Mouse (Mus musculus) forebrain, embryonic 11.5 days (tissue): ENCODE data around the gene Gfra4. TPM values are rescaled to one million over a fixed set of nuclear protein-coding genes. Genes with fewer than 3 reads are reported as not detected.
A peak's percentile ranks its signal among the peaks of the same experiment; 100 is the strongest.

ENCODE experiments used
- ATAC-seq: fragments of 200-750 bp; cut with Nextera tagmentation; replicated peaks from 2 replicates; pipeline ENCODE4 v1.8.0; 2017; ENCODE audit warnings: moderate TSS enrichment; ENCODE audit not compliant: low FRiP score
- DNase-seq: peaks from one replicate; pipeline ENCODE4 v3.0.0-alpha.2; 2017; ENCODE audit warnings: low spot score
- H3K27ac ChIP-seq: fragments of 300-500 bp; sonication (generic); 2 replicates; pipeline ENCODE4 v1.5.1; 2014; ENCODE audit warnings: low read depth, low read length
- H3K27me3 ChIP-seq: fragments of 300-500 bp; sonication (generic); 2 replicates; pipeline ENCODE4 v1.6.1; 2014; ENCODE audit warnings: mild to moderate bottlenecking, low read length, mixed read lengths; ENCODE audit not compliant: control insufficient read depth, insufficient read depth
- H3K36me3 ChIP-seq: fragments of 300-500 bp; sonication (generic); 2 replicates; pipeline ENCODE4 v1.6.1; 2014; ENCODE audit warnings: mild to moderate bottlenecking, low read length, moderate library complexity, mixed read lengths; ENCODE audit not compliant: control insufficient read depth, insufficient read depth
- H3K4me1 ChIP-seq: fragments of 300-500 bp; sonication (generic); replicated peaks from 2 replicates; pipeline ENCODE4 v1.6.1; 2014; ENCODE audit warnings: low read length, mixed read lengths; ENCODE audit not compliant: control insufficient read depth, insufficient read depth
- H3K4me2 ChIP-seq: fragments of 300-500 bp; sonication (generic); 2 replicates; pipeline ENCODE4 v1.6.1; 2014; ENCODE audit warnings: low read depth, mild to moderate bottlenecking, low read length, moderate library complexity, mixed read lengths; ENCODE audit not compliant: severe bottlenecking
- H3K4me3 ChIP-seq: fragments of 300-500 bp; sonication (generic); 2 replicates; pipeline ENCODE4 v1.5.1; 2014; ENCODE audit warnings: low read depth, low read length
- H3K9ac ChIP-seq: fragments of 300-500 bp; sonication (generic); 2 replicates; pipeline ENCODE4 v1.6.1; 2014; ENCODE audit warnings: low read length
- H3K9me3 ChIP-seq: fragments of 300-500 bp; sonication (generic); 2 replicates; pipeline ENCODE4 v1.6.1; 2016; ENCODE audit warnings: low read length, mixed read lengths; ENCODE audit not compliant: control insufficient read depth
- WGBS: fragments of 180-500 bp; shearing (Covaris S2); extraction: QIAGEN DNeasy Blood & Tissue Kit; methylation state at CpG from one replicate; pipeline ENCODE4 v1.1.7; 2014; 5-methylcytosine and 5-hydroxymethylcytosine counted together
- polyA plus RNA-seq: library from polyadenylated mRNA; unstranded; fragments of >200 nt; fragmentation: Nextera tagmentation; extraction: Ambion mirVana; gene quantifications from 2 replicates; pipeline ENCODE4 v1.2.1, GENCODE M21; 2014

Gene Gfra4
- polyA plus RNA-seq, 1 experiment from 2014 or later = 4.0 TPM

DNA sequence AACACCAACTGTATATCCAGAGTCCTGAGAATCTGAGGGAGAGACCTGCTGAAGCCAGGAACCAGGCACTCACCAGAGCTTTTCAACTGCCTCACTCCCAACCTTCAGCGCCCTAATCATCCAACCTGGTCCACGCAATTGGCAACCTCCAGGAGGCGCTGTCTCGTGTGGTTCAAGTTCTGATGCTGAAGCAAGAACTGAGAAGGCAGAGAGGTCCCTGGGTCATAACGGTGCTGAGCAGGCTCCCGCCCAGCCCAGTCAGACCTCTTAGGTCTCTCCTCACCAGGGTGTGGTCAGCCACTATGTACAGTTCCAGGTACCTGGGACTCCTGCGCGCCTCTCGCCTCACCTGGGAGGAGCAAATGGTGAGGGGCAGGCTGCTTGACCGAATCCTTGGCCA lies 12.7 kb upstream of the Gfra4 start:
- H3K4me3 ChIP-seq = no peak overlapping the region
- no peaks in the 10 kb centered on the region for H3K9me3 ChIP-seq
- peak overlapping the region; percentile 18; the same call in 1 of the 2 replicates for H3K4me2 ChIP-seq
- no peak overlapping the region for H3K27ac ChIP-seq
- peaks cover 12% of the 10 kb centered on the region; the same call in 1 of the 2 replicates for H3K4me1 ChIP-seq
- ATAC-seq = peak; percentile 40; the same call in 1 of the 2 replicates
- DNase-seq = peak; percentile 85
- peaks cover 41% of the 10 kb centered on the region for H3K27me3 ChIP-seq
- WGBS = 5% methylated on average over 10 of the region's 10 CpGs
- no peaks in the 10 kb centered on the region for H3K36me3 ChIP-seq
- H3K9ac ChIP-seq = no peak overlapping the region

DNA sequence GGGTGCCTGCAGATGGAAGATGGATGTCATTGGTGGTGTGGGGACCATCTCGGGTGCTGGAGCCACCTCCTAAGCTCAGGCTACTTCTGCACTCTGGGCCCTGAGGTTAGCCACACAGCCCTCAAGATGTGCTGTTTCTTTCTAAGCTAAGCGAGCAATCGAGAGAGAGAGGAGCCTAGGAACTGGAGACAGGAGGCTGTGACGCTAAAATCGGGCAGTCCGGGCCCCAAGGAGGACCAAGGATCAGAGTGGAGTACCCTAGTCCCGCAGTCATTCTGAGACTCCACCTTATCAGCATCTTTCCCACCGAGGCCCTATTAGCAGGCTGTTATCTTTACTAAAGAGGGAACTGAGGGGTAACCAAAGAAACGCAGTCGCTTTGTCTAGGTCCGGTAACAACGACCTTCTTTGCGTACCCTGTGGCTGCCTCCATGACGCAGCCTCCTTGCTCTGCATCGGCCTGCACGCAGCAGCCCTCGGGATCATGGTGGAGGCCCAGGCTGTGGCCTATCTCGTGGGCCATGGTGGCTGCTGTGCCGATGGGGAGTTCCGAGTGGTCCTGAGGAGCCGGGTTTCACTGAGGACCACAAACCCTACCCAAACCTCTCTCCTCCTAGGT lies 11.9 kb upstream of the Gfra4 start:
- Histone ChIP-seq H3K27ac (no peak overlapping the region), H3K4me3 (peak overlapping the region; percentile 19; the same call in 1 of the 2 replicates), H3K9ac (no peak overlapping the region), H3K4me2 (peak overlapping the region; percentile 44), H3K27me3 (peaks cover 41% of the 10 kb centered on the region), H3K4me1 (peaks cover 12% of the 10 kb centered on the region; the same call in 1 of the 2 replicates), H3K36me3 (no peaks in the 10 kb centered on the region), H3K9me3 (no peaks in the 10 kb centered on the region)
- under 1% methylated on average over 21 of the region's 21 CpGs for WGBS
- DNase-seq (peak; percentile 56), ATAC-seq (no peak)

DNA sequence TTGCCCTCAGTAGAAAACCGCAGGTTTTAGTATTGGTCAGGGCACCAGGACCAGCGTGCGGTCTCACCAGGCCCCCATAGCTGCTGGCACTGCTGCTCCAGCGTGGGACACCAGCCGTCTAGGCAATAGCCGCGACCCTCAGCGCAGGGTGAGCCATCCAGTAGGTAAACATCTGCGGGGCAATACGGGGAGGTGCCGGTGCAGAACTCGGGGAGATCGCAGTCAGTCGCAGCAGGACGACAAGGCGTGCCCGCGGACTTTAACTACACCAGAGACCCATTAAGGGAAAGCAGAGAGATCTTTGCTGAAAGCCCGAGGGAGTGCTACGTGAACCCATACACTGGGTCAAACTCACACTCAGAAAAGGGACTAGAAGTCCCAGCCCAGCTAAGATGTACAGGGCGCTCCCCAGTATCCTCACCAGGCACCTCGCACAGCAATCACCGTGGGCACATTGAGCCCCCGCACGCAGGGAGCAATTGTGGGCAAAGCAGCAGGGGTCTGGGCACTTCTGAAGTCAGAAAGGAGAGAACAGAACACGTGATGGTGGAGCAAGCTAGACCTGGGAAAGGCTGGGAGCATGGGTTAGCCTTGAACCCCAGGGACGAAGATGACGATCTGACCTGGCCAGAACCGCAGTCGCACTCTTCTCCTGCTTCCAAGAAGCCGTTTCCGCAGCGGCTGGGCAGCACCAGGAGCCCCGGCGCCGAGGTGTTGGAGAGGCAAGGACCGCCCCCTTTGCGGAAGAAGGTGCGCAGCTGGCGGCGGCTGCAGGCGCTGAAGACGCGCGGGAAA lies 11.2 kb upstream of the Gfra4 start:
- DNase-seq (peak; percentile 64), ATAC-seq (no peak)
- Histone ChIP-seq H3K9me3 (no peaks in the 10 kb centered on the region), H3K4me2 (peak overlapping the region; percentile 44), H3K27ac (no peak overlapping the region), H3K36me3 (no peaks in the 10 kb centered on the region), H3K9ac (no peak overlapping the region), H3K4me1 (peaks cover 12% of the 10 kb centered on the region; the same call in 1 of the 2 replicates), H3K4me3 (peak overlapping the region; percentile 19; the same call in 1 of the 2 replicates), H3K27me3 (peaks cover 41% of the 10 kb centered on the region)
- 1% methylated on average over 45 of the region's 45 CpGs for WGBS

DNA sequence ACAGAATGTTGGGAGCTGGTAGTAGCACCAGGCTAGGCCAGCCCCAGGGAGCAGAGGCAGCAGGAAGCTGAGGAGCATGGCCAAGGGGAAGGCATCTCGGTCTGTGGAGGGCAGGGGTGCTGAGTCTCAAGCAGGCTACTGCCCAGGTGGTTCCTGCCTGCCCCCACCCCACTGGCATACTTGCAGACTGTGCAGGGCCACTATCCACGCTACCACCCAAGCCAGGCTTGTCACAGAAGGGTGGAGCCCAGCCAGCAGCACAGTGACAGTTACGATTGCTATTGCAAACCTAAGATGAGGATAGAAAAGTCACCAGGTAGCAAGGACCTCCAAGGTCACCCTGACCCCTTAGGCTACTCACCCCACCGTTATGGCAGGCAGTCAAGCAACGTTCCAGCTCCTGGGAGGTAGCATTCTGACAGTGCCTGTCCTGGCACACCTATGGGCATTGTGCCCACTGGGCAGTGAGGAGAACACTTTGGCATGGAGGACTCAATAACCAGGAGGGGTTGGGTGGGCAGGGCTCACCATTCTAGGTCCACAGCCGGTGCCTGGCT lies 10.1 kb upstream of the Gfra4 start:
- Histone ChIP-seq H3K9ac (no peak overlapping the region), H3K4me2 (no peak overlapping the region), H3K27me3 (peaks cover 41% of the 10 kb centered on the region), H3K27ac (no peak overlapping the region), H3K4me1 (peaks cover 12% of the 10 kb centered on the region; the same call in 1 of the 2 replicates), H3K9me3 (no peaks in the 10 kb centered on the region), H3K4me3 (no peak overlapping the region), H3K36me3 (no peaks in the 10 kb centered on the region)
- 77% methylated on average over 6 of the region's 6 CpGs for WGBS
- DNase-seq (peak; percentile 49), ATAC-seq (no peak)

DNA sequence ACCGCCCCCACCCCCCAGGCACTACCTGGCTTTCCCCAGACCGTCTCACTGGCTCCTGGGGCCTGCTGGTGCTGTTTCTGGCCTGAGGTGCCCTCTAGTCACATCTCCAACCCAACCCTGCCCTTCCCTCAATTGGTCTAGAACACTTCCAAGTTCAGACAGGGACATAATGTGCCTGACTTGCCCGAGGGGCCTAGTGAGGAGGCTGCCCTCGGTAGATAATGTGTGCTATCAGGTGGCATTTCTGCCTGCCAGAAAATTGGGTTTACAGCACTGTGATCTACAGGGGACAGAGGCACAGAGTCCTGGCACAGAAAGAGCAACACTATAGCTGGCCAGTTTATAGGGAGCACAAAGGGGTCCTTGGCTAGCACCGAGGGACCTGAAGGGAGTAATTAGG lies 9.2 kb upstream of the Gfra4 start:
- no peak for ATAC-seq
- H3K27ac ChIP-seq = no peak overlapping the region
- H3K4me2 ChIP-seq = no peak overlapping the region
- H3K4me1 ChIP-seq = peaks cover 12% of the 10 kb centered on the region; the same call in 1 of the 2 replicates
- no peaks in the 10 kb centered on the region for H3K9me3 ChIP-seq
- 72% methylated on average over 5 of the region's 5 CpGs for WGBS
- H3K36me3 ChIP-seq = no peaks in the 10 kb centered on the region
- H3K27me3 ChIP-seq = peaks cover 41% of the 10 kb centered on the region
- no peak overlapping the region for H3K9ac ChIP-seq
- peak; percentile 41 for DNase-seq
- no peak overlapping the region for H3K4me3 ChIP-seq

DNA sequence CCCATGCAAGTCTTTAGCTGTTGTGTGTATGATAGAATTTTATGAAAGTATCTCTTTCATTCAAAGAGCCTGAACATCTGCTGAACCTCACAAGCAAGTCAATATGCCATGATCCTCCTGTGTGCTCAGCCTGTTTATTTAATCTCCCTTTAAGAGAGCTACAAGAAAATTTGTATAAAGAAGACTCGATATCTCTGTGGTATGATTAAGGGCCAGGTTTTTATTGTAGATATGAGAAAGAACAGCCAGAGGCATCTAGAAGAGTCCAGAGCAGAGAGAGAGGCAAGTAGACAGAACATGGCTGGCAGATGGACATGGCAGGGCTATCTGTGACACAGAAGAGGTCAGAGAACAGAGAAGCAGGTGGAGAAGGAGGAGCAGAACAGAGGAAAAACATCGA lies 3.1 kb upstream of the Gfra4 start:
- no peaks in the 10 kb centered on the region for H3K9me3 ChIP-seq
- ATAC-seq = no peak
- 79% methylated on average over 2 of the region's 2 CpGs for WGBS

DNA sequence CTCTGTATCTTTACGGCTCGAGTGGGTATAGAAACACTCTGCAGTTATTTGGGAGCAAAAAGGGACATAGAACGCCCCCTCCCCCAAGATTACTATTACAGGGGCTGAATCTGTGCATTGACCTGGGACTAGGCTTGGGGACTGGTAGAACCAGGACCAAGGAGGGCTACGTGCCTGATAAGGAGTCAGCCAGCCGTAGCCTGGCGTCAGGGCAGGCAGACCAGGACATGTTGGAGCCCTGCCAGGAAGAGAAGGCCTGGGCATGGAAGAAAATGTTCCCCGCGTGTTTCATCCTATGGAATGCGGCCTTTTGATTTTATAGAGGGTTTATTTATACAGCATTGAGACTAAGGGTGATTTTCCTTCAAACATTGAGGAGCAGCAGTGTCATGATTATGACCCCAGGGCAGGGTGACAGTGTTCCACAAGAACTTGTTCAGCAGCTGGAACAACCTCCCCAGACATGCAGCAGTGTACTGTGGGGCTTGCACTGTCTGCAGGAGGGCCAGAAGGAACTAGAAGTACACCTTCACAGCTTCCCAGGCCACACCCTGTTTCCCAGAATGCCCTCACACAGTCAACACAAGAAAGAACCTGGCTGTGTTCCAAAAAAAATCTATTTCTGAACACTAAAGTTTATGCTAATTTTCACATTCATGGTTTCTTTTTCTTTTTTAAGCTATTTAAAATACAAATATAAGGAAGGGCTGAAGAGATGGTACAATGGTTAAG lies 2.3 kb upstream of the Gfra4 start:
- H3K27me3 ChIP-seq = peaks cover 30% of the 10 kb centered on the region

More for the DNA sequence above, 3.1 kb upstream of the Gfra4 start:
- Histone ChIP-seq H3K4me1 (0 out of 2 replicates have a peak, but pooled peaks cover 3% of the 10 kb centered on the region), H3K4me3 (no peak overlapping the region), H3K27me3 (peaks cover 21% of the 10 kb centered on the region), H3K9ac (no peak overlapping the region), H3K36me3 (no peaks in the 10 kb centered on the region), H3K4me2 (no peak overlapping the region), H3K27ac (no peak overlapping the region)
- no peak for DNase-seq

DNA sequence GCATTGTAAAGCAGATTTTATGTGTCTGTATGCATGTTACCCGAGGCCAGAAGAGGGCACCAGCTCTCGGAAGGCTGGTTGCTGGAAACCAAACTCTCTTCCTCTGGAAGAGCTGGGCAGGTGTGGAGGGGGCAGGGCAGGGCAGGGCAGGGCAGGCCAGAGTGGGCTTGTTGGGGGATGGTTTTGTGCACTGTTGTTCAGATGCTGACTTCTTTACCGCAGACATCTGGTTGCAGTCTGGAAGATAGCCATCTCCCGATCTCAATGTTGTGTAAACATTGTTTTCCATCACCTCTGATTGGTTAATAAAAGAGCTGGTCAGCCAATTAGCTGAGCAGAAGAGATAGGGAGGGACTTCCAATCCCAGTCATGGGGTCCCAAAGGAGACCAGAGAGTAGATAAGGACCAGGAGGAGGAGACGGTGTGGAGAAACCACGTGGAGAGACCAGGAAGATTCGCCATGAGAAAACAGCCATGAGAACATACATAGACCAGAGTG lies 1.5 kb upstream of the Gfra4 start:
- H3K4me2 ChIP-seq = no peak overlapping the region
- no peaks in the 10 kb centered on the region for H3K9me3 ChIP-seq
- H3K9ac ChIP-seq = no peak overlapping the region
- H3K4me3 ChIP-seq = no peak overlapping the region; the same call in 1 of the 2 replicates
- DNase-seq (no peak), ATAC-seq (no peak)
- 0 out of 2 replicates have a peak, but pooled peaks cover 6% of the 10 kb centered on the region for H3K4me1 ChIP-seq
- WGBS = 17% methylated on average over 7 of the region's 7 CpGs
- H3K27me3 ChIP-seq = peaks cover 36% of the 10 kb centered on the region
- H3K27ac ChIP-seq = no peak overlapping the region
- no peaks in the 10 kb centered on the region for H3K36me3 ChIP-seq

More for the DNA sequence above, 2.3 kb upstream of the Gfra4 start:
- Histone ChIP-seq H3K36me3 (no peaks in the 10 kb centered on the region), H3K9me3 (no peaks in the 10 kb centered on the region), H3K4me3 (no peak overlapping the region), H3K4me2 (no peak overlapping the region), H3K27ac (no peak overlapping the region), H3K4me1 (0 out of 2 replicates have a peak, but pooled peaks cover 6% of the 10 kb centered on the region), H3K9ac (no peak overlapping the region)
- 83% methylated on average over 9 of the region's 9 CpGs for WGBS
- DNase-seq (no peak), ATAC-seq (no peak)
